Mouse (Mus musculus) heart, postnatal 0 days (tissue): Measurements from ENCODE around the gene Tmem184b.

Source experiments
- CTCF ChIP-seq: IDR thresholded peaks from 2 replicates; pipeline ENCODE4 v1.5.1; 2016; ENCODE audit warnings: antibody characterized with exemption, control low read depth, low read depth
- EP300 ChIP-seq: IDR thresholded peaks from 2 replicates; pipeline ENCODE4 v1.6.1; 2016; ENCODE audit warnings: antibody characterized with exemption, low read depth

DNA sequence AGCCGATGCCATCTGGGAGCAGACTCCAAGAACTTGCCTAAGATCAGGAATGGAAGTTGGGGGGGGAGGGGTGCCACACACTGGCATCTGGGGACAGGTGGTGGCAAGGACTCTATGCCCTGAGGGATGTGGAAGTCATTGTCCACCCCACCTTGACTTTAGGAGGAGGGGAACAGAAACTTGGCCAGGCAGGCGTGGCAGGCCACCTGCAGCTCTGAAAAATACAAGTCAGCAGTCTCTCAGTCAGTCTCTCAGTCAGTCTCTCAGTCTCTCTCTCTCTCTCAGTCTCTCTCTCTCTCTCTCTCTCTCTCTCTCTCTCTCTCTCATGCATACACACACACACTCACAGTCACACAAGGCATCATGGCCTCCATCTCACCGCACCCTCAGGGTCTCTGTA lies 14.9 kb upstream of the Tmem184b start:
- TF ChIP-seq CTCF (no peak), EP300 (no peak)
